Mouse (Mus musculus): ENCODE data around the gene Plekha1. TPM values are rescaled to one million over a fixed set of nuclear protein-coding genes. Genes with fewer than 3 reads are reported as not detected.

Gene Plekha1
- polyA plus RNA-seq, 1 experiment from 2014 or later: 34.9 TPM

GRCm38 (mm10) chr7:130950482-130950881 lies 84.9 kb downstream of the Plekha1 start:
- H3K4me1 ChIP-seq: no peaks in the 10 kb centered on the region
- 91% methylated on average over 7 of the region's 7 CpGs for WGBS

DNA sequence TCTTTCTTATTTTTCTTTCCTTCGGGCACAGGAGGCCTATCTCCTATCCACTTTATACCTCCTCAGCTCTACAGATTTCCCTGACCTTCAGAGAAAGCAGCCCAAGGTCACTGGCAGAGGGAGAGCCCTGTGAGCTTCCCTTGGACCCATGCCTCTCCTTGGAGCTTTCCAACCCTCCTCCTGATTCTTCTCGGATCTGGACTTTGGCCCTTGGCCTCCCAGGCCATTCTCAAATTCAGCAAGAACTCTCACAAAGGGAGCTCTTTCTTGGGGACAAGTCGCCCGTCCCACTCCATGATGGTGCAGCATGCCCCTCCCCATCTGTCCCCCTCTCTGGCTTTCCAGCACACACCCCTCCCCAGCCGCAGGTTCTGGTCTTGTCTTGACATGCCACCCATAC lies 85.4 kb downstream of the Plekha1 start:
- H3K27ac ChIP-seq: no peak overlapping the region
- H3K4me3 ChIP-seq (replicated peaks): no peak overlapping the region
- no peaks in the 10 kb centered on the region for H3K27me3 ChIP-seq
- no peaks in the 10 kb centered on the region for H3K4me1 ChIP-seq
- no peak for ATAC-seq (ENCODE audit: low FRiP score)
- 89% methylated on average over 5 of the region's 5 CpGs for WGBS
- no peaks in the 10 kb centered on the region for H3K9me3 ChIP-seq
- H3K36me3 ChIP-seq (replicated peaks): no peaks in the 10 kb centered on the region
- no peak overlapping the region for H3K4me2 ChIP-seq
- H3K9ac ChIP-seq: no peak overlapping the region

More at GRCm38 (mm10) chr7:130950482-130950881, 84.9 kb downstream of the Plekha1 start:
- no peaks in the 10 kb centered on the region for H3K9me3 ChIP-seq
- H3K36me3 ChIP-seq (replicated peaks): no peaks in the 10 kb centered on the region
- H3K27me3 ChIP-seq: no peaks in the 10 kb centered on the region
- H3K4me2 ChIP-seq: no peak overlapping the region
- H3K27ac ChIP-seq: no peak overlapping the region
- H3K4me3 ChIP-seq (replicated peaks): no peak overlapping the region
- no peak overlapping the region for H3K9ac ChIP-seq
- ATAC-seq (ENCODE audit: low FRiP score): no peak

DNA sequence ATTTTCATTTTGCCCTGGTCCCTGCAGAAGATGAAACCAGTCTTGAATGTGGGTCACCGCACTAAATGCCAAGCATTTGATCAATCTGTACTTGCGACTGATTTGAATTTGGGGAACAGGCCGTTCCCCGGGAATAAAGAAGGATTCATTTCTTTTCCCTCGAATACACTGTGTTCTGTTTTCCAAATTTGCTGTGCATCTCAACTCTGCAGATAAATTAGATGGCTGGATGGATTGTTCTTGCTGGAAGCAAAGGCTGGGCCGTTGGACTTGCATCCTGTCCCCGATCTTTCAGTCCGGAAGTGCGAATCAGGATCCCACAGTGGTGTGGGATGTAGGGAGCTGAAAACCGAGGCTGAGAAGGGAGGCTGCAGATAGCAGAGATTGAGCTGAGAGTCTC lies 87.8 kb downstream of the Plekha1 start:
- Histone ChIP-seq H3K4me1 (no peaks in the 10 kb centered on the region), H3K4me2 (no peak overlapping the region), H3K36me3 (replicated peaks) (no peaks in the 10 kb centered on the region), H3K9me3 (no peaks in the 10 kb centered on the region), H3K27me3 (no peaks in the 10 kb centered on the region), H3K4me3 (replicated peaks) (no peak overlapping the region), H3K9ac (no peak overlapping the region), H3K27ac (no peak overlapping the region)
- WGBS: 93% methylated on average over 10 of the region's 10 CpGs
- ATAC-seq (ENCODE audit: low FRiP score): no peak

GRCm38 (mm10) chr7:130954177-130954601 lies 88.6 kb downstream of the Plekha1 start:
- Histone ChIP-seq H3K36me3 (replicated peaks) (no peaks in the 10 kb centered on the region), H3K27me3 (no peaks in the 10 kb centered on the region), H3K9me3 (no peaks in the 10 kb centered on the region), H3K4me2 (no peak overlapping the region), H3K4me1 (no peaks in the 10 kb centered on the region), H3K9ac (no peak overlapping the region), H3K27ac (no peak overlapping the region), H3K4me3 (replicated peaks) (no peak overlapping the region)
- 92% methylated on average over 10 of the region's 10 CpGs for WGBS
- ATAC-seq (ENCODE audit: low FRiP score): no peak

DNA sequence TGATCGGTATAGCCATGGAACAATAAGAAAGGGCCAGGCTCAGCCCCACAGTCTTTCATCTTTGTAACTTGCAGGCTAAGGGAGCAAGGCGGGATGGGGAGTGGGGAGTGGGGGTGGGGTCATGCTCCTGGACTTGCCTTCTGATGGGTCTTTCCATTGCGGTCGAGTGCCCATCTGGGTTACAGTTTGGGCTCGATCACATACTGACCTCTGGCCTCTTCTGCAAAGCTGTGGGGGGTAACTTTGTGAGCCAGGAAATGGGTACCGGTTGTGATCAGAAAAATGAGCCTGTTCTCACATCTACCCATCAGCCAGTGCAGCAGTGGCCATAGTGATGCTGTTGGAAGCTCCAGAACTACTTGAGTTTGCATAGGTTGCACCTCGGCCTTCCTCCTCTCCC lies 93.0 kb downstream of the Plekha1 start:
- Histone ChIP-seq H3K36me3 (replicated peaks) (no peaks in the 10 kb centered on the region), H3K4me1 (no peaks in the 10 kb centered on the region), H3K9ac (no peak overlapping the region), H3K27ac (no peak overlapping the region), H3K27me3 (no peaks in the 10 kb centered on the region), H3K4me3 (replicated peaks) (no peak overlapping the region), H3K4me2 (no peak overlapping the region), H3K9me3 (no peaks in the 10 kb centered on the region)
- WGBS: 58% methylated on average over 7 of the region's 7 CpGs
- ATAC-seq (ENCODE audit: low FRiP score): no peak

DNA sequence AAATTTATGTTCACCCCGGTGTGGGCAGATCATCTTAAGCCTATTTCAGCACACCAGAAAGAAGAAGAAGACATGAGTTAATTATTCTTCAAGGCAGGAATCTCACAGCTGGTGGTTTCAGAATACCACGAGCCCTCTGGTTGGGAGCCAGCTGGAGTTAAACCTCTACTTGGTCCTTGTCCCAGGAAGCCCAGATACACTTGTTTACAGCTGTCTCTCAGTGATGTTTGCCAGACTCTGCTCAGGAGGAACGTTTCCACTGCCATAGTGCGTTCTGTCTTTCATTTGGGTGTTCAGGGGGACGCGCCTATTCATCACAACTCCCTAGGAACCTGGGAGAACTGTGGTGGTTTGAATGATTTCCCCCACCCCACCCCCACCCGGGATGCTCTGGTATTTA lies 94.3 kb downstream of the Plekha1 start:
- ATAC-seq (ENCODE audit: low FRiP score): no peak
- no peak overlapping the region for H3K9ac ChIP-seq
- 64% methylated on average over 7 of the region's 7 CpGs for WGBS

DNA sequence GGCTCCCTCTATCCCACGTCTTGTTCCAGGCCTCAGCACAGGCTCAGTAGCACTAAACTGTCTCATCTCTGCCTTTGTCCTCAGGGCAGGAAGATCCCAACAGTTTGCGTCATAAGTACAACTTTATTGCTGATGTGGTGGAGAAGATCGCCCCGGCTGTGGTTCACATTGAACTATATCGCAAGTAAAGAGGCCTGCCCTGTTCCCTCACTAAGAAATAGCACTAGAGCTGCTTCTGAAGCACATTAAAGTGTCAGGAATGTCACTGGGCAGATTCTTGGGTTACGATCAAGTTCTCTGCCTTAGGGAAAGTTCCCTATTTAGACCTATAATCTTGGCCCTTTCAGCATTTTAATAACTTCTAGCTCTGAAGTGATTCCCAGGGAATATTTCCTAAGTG lies 95.9 kb downstream of the Plekha1 start:
- 87% methylated on average over 6 of the region's 6 CpGs for WGBS
- Histone ChIP-seq H3K4me2 (no peak overlapping the region), H3K27me3 (no peaks in the 10 kb centered on the region), H3K4me3 (replicated peaks) (no peak overlapping the region), H3K9ac (no peak overlapping the region), H3K9me3 (no peaks in the 10 kb centered on the region), H3K4me1 (0 out of 2 replicates have a peak, but pooled peaks cover 2% of the 10 kb centered on the region), H3K27ac (no peak overlapping the region), H3K36me3 (replicated peaks) (no peaks in the 10 kb centered on the region)
- no peak for ATAC-seq (ENCODE audit: low FRiP score)

More for the DNA sequence above, 94.3 kb downstream of the Plekha1 start:
- Histone ChIP-seq H3K4me3 (replicated peaks) (no peak overlapping the region), H3K4me2 (no peak overlapping the region), H3K27ac (no peak overlapping the region), H3K27me3 (no peaks in the 10 kb centered on the region), H3K36me3 (replicated peaks) (no peaks in the 10 kb centered on the region), H3K4me1 (no peaks in the 10 kb centered on the region), H3K9me3 (no peaks in the 10 kb centered on the region)

Small RNAs within 50 kb of the gene (microRNA-seq; reads per million reads assigned to microRNA genes)
- not detected for gene Mir7061

Other genes with a start within 250 kb of the Plekha1 start
- not detected in 2 replicates for gene Btbd16, start 91.7 kb upstream of the Plekha1 start, polyA plus RNA-seq (2016; fragmentation: Nextera tagmentation; extraction: Ambion mirVana)
- 3.1 and 5.9 TPM in 2 replicates for gene Htra1, start 70.4 kb downstream of the Plekha1 start, polyA plus RNA-seq (2016; fragmentation: Nextera tagmentation; extraction: Ambion mirVana)
- gene Dmbt1, start 166.3 kb downstream of the Plekha1 start, polyA plus RNA-seq (2016; fragmentation: Nextera tagmentation; extraction: Ambion mirVana): not detected in 2 replicates